Mouse (Mus musculus) intestine, embryonic 16.5 days (tissue): ENCODE measurements around the gene C8b. TPM values are rescaled to one million over a fixed set of nuclear protein-coding genes. Genes with fewer than 3 reads are reported as not detected.

Experiments
- ATAC-seq: fragments of 200-750 bp; cut with Nextera tagmentation; 2 replicates; pipeline ENCODE4 v1.8.0; 2017; ENCODE audit warnings: moderate TSS enrichment, moderate library complexity
- H3K27ac ChIP-seq: fragments of 300-500 bp; sonication (generic); 2 replicates; pipeline ENCODE4 v1.5.1; 2014; ENCODE audit warnings: mild to moderate bottlenecking, low read length
- H3K27me3 ChIP-seq: fragments of 300-500 bp; sonication (generic); replicated peaks from 2 replicates; pipeline ENCODE4 v1.6.1; 2014; ENCODE audit warnings: low read length, control low read depth, mixed read lengths; ENCODE audit not compliant: control insufficient read depth, insufficient read depth
- H3K36me3 ChIP-seq: fragments of 300-500 bp; sonication (generic); 2 replicates; pipeline ENCODE4 v1.6.1; 2014; ENCODE audit warnings: low read length, control low read depth; ENCODE audit not compliant: control insufficient read depth, insufficient read depth
- H3K4me1 ChIP-seq: fragments of 300-500 bp; sonication (generic); 2 replicates; pipeline ENCODE4 v1.6.1; 2014; ENCODE audit warnings: low read length, control low read depth, mixed read lengths; ENCODE audit not compliant: control insufficient read depth, insufficient read depth
- H3K4me2 ChIP-seq: fragments of 300-500 bp; sonication (generic); 2 replicates; pipeline ENCODE4 v1.6.1; 2014; ENCODE audit warnings: low read depth, low read length, control low read depth
- H3K4me3 ChIP-seq: fragments of 300-500 bp; sonication (generic); 2 replicates; pipeline ENCODE4 v1.5.1; 2014; ENCODE audit warnings: mild to moderate bottlenecking, low read length
- H3K9ac ChIP-seq: fragments of 300-500 bp; sonication (generic); 2 replicates; pipeline ENCODE4 v1.6.1; 2014; ENCODE audit warnings: low read depth, low read length
- H3K9me3 ChIP-seq: fragments of 300-500 bp; sonication (generic); 2 replicates; pipeline ENCODE4 v1.6.1; 2016; ENCODE audit warnings: low read length, control low read depth; ENCODE audit not compliant: control insufficient read depth
- WGBS: fragments of 180-500 bp; shearing (Covaris S2); extraction: QIAGEN DNeasy Blood & Tissue Kit; methylation state at CpG from one replicate; pipeline ENCODE4 v1.1.7; 2014; 5-methylcytosine and 5-hydroxymethylcytosine counted together
- polyA plus RNA-seq: library from polyadenylated mRNA; unstranded; fragments of >200 nt; fragmentation: Nextera tagmentation; extraction: Ambion mirVana; gene quantifications from 2 replicates; pipeline ENCODE4 v1.2.1, GENCODE M21; 2015

C8b gene
- polyA plus RNA-seq, 1 experiment from 2014 or later: 1.1 TPM

- no peaks in the 10 kb centered on the region for H3K9me3 ChIP-seq
- H3K4me2 ChIP-seq: no peak overlapping the region
- H3K4me1 ChIP-seq: 0 out of 2 replicates have a peak, but pooled peaks cover 3% of the 10 kb centered on the region
- WGBS: 47% methylated on average over 4 of the region's 4 CpGs
- H3K27me3 ChIP-seq: no peaks in the 10 kb centered on the region
- no peak overlapping the region for H3K4me3 ChIP-seq
- H3K36me3 ChIP-seq: no peaks in the 10 kb centered on the region
- H3K9ac ChIP-seq: no peak overlapping the region
- peak overlapping the region; percentile 28; the same call in 1 of the 2 replicates for H3K27ac ChIP-seq
- peak; percentile 88 for ATAC-seq
Observed at GRCm38 (mm10) chr4:104823597-104824101, 57.5 kb downstream of the C8b start.

GRCm38 (mm10) chr4:104824381-104825077, 58.4 kb downstream of the C8b start:
- WGBS: 59% methylated on average over 7 of the region's 7 CpGs
- H3K4me1 ChIP-seq: 0 out of 2 replicates have a peak, but pooled peaks cover 3% of the 10 kb centered on the region
- H3K27me3 ChIP-seq: no peaks in the 10 kb centered on the region
- H3K9me3 ChIP-seq: no peaks in the 10 kb centered on the region
- 0 out of 2 replicates have a peak, but pooled peaks have one; percentile 21 for ATAC-seq
- H3K9ac ChIP-seq: no peak overlapping the region
- no peaks in the 10 kb centered on the region for H3K36me3 ChIP-seq
- no peak overlapping the region for H3K27ac ChIP-seq
- H3K4me3 ChIP-seq: no peak overlapping the region
- no peak overlapping the region for H3K4me2 ChIP-seq

GRCm38 (mm10) chr4:104828939-104829338, 62.8 kb downstream of the C8b start:
- 54% methylated on average over 5 of the region's 5 CpGs for WGBS
- H3K4me2 ChIP-seq: no peak overlapping the region
- H3K27ac ChIP-seq: no peak overlapping the region
- H3K9ac ChIP-seq: no peak overlapping the region
- no peaks in the 10 kb centered on the region for H3K9me3 ChIP-seq
- no peaks in the 10 kb centered on the region for H3K27me3 ChIP-seq
- no peak for ATAC-seq
- H3K36me3 ChIP-seq: no peaks in the 10 kb centered on the region
- H3K4me3 ChIP-seq: no peak overlapping the region
- H3K4me1 ChIP-seq: 0 out of 2 replicates have a peak, but pooled peaks cover under 1% of the 10 kb centered on the region

GRCm38 (mm10) chr4:104835096-104835495, 69.0 kb downstream of the C8b start:
- 57% methylated on average over 5 of the region's 5 CpGs for WGBS

GRCm38 (mm10) chr4:104838342-104838741, 72.2 kb downstream of the C8b start:
- ATAC-seq: no peak
- Histone ChIP-seq H3K27ac (no peak overlapping the region), H3K4me2 (no peak overlapping the region), H3K9ac (no peak overlapping the region), H3K9me3 (no peaks in the 10 kb centered on the region), H3K4me1 (no peaks in the 10 kb centered on the region), H3K27me3 (no peaks in the 10 kb centered on the region), H3K4me3 (no peak overlapping the region), H3K36me3 (no peaks in the 10 kb centered on the region)
- 90% methylated on average over 2 of the region's 2 CpGs for WGBS

More at GRCm38 (mm10) chr4:104835096-104835495, 69.0 kb downstream of the C8b start:
- Histone ChIP-seq H3K36me3 (no peaks in the 10 kb centered on the region), H3K4me3 (no peak overlapping the region), H3K4me1 (no peaks in the 10 kb centered on the region), H3K27ac (no peak overlapping the region), H3K9me3 (no peaks in the 10 kb centered on the region), H3K9ac (no peak overlapping the region), H3K4me2 (no peak overlapping the region), H3K27me3 (no peaks in the 10 kb centered on the region)
- ATAC-seq: no peak

- no peaks in the 10 kb centered on the region for H3K4me1 ChIP-seq
- no peak overlapping the region for H3K9ac ChIP-seq
- no peaks in the 10 kb centered on the region for H3K27me3 ChIP-seq
- no peak overlapping the region for H3K27ac ChIP-seq
- no peak overlapping the region for H3K4me2 ChIP-seq
- WGBS: 85% methylated on average over 5 of the region's 5 CpGs
- no peaks in the 10 kb centered on the region for H3K36me3 ChIP-seq
- H3K4me3 ChIP-seq: no peak overlapping the region
- ATAC-seq: no peak
- H3K9me3 ChIP-seq: no peaks in the 10 kb centered on the region
Observed at GRCm38 (mm10) chr4:104842204-104842603, 76.1 kb downstream of the C8b start.

GRCm38 (mm10) chr4:104843546-104843945, 77.4 kb downstream of the C8b start:
- H3K27ac ChIP-seq: no peak overlapping the region
- H3K27me3 ChIP-seq: no peaks in the 10 kb centered on the region
- no peak overlapping the region for H3K9ac ChIP-seq
- no peaks in the 10 kb centered on the region for H3K36me3 ChIP-seq
- H3K4me1 ChIP-seq: no peaks in the 10 kb centered on the region
- no peak overlapping the region for H3K4me2 ChIP-seq
- no peak for ATAC-seq
- no peak overlapping the region for H3K4me3 ChIP-seq
- no peaks in the 10 kb centered on the region for H3K9me3 ChIP-seq
- 63% methylated on average over 4 of the region's 4 CpGs for WGBS

Other genes starting within 250 kb of the C8b start
- not detected in 2 replicates for gene Gm17662, start 91.0 kb downstream of the C8b start, polyA plus RNA-seq
- 0.07 and 0.31 TPM in 2 replicates for gene C8a, start 110.1 kb downstream of the C8b start, polyA plus RNA-seq
- 0.20 and 0.22 TPM in 2 replicates for gene Fyb2, start 147.1 kb downstream of the C8b start, polyA plus RNA-seq